Mouse (Mus musculus): ENCODE data around the gene Fam129b. TPM values are rescaled to one million over a fixed set of nuclear protein-coding genes. Genes with fewer than 3 reads are reported as not detected.
A peak's percentile ranks its signal among the peaks of the same experiment; 100 is the strongest.

The Fam129b gene
- total and polyA plus RNA-seq, 2 experiments from 2014 or later, result 23.5 to 52.7 TPM

GRCm38 (mm10) chr2:32927624-32928234 lies 51.8 kb downstream of the Fam129b start:
- ATAC-seq, result no peak
- H3K4me2 ChIP-seq (ENCODE audit: low read depth, low read length), result no peak overlapping the region
- no peak overlapping the region for H3K4me3 ChIP-seq (ENCODE audit: low read length)
- H3K36me3 ChIP-seq (ENCODE audit: insufficient read depth, low read length), result peaks cover 32% of the 10 kb centered on the region
- 72% methylated on average over 15 of the region's 15 CpGs for WGBS
- H3K9me3 ChIP-seq (ENCODE audit: low read length), result no peaks in the 10 kb centered on the region
- TF ChIP-seq CTCF (IDR thresholded peaks at IDR 0.05; ENCODE audit: low read depth), result no peak
- no peak overlapping the region for H3K9ac ChIP-seq (replicated peaks; ENCODE audit: low read length)
- DNase-seq (ENCODE audit: low spot score), result no peak
- H3K27me3 ChIP-seq (ENCODE audit: insufficient read depth, low read length), result no peaks in the 10 kb centered on the region
- H3K4me1 ChIP-seq (ENCODE audit: insufficient read depth, low read length), result no peaks in the 10 kb centered on the region
- H3K27ac ChIP-seq, result no peak overlapping the region

GRCm38 (mm10) chr2:32928235-32928946 lies 52.5 kb downstream of the Fam129b start:
- H3K27ac ChIP-seq, result no peak overlapping the region
- H3K9me3 ChIP-seq (ENCODE audit: low read length), result no peaks in the 10 kb centered on the region
- ATAC-seq, result peak; percentile 78
- 31% methylated on average over 10 of the region's 10 CpGs for WGBS
- no peaks in the 10 kb centered on the region for H3K27me3 ChIP-seq (ENCODE audit: insufficient read depth, low read length)
- H3K4me3 ChIP-seq (ENCODE audit: low read length), result no peak overlapping the region
- peak; percentile 90 for TF ChIP-seq CTCF (IDR thresholded peaks at IDR 0.05; ENCODE audit: low read depth)
- no peaks in the 10 kb centered on the region for H3K4me1 ChIP-seq (ENCODE audit: insufficient read depth, low read length)
- DNase-seq (ENCODE audit: low spot score), result peak; percentile 79
- H3K36me3 ChIP-seq (ENCODE audit: insufficient read depth, low read length), result peaks cover 31% of the 10 kb centered on the region
- H3K9ac ChIP-seq (replicated peaks; ENCODE audit: low read length), result no peak overlapping the region
- no peak overlapping the region for H3K4me2 ChIP-seq (ENCODE audit: low read depth, low read length)

GRCm38 (mm10) chr2:32928947-32929829 lies 53.3 kb downstream of the Fam129b start:
- no peak for ATAC-seq
- H3K36me3 ChIP-seq (ENCODE audit: insufficient read depth, low read length), result peaks cover 26% of the 10 kb centered on the region
- 85% methylated on average over 19 of the region's 19 CpGs for WGBS

GRCm38 (mm10) chr2:32931730-32932129 lies 55.8 kb downstream of the Fam129b start:
- peaks cover 32% of the 10 kb centered on the region for H3K36me3 ChIP-seq (ENCODE audit: insufficient read depth, low read length)
- H3K27ac ChIP-seq, result no peak overlapping the region
- no peaks in the 10 kb centered on the region for H3K27me3 ChIP-seq (ENCODE audit: insufficient read depth, low read length)
- H3K9me3 ChIP-seq (ENCODE audit: low read length), result no peaks in the 10 kb centered on the region
- no peak overlapping the region for H3K9ac ChIP-seq (replicated peaks; ENCODE audit: low read length)
- ATAC-seq (no peak), DNase-seq (ENCODE audit: low spot score) (no peak)
- H3K4me1 ChIP-seq (ENCODE audit: insufficient read depth, low read length), result no peaks in the 10 kb centered on the region
- no peak overlapping the region for H3K4me3 ChIP-seq (ENCODE audit: low read length)
- WGBS, result 75% methylated on average over 7 of the region's 7 CpGs
- no peak for TF ChIP-seq CTCF (IDR thresholded peaks at IDR 0.05; ENCODE audit: low read depth)
- no peak overlapping the region for H3K4me2 ChIP-seq (ENCODE audit: low read depth, low read length)

More at GRCm38 (mm10) chr2:32928947-32929829, 53.3 kb downstream of the Fam129b start:
- Histone ChIP-seq H3K27ac (no peak overlapping the region), H3K4me2 (ENCODE audit: low read depth, low read length) (no peak overlapping the region), H3K9ac (replicated peaks; ENCODE audit: low read length) (no peak overlapping the region), H3K4me1 (ENCODE audit: insufficient read depth, low read length) (no peaks in the 10 kb centered on the region), H3K27me3 (ENCODE audit: insufficient read depth, low read length) (no peaks in the 10 kb centered on the region), H3K4me3 (ENCODE audit: low read length) (no peak overlapping the region), H3K9me3 (ENCODE audit: low read length) (no peaks in the 10 kb centered on the region)
- no peak for TF ChIP-seq CTCF (IDR thresholded peaks at IDR 0.05; ENCODE audit: low read depth)
- no peak for DNase-seq (ENCODE audit: low spot score)

- TF ChIP-seq CTCF (IDR thresholded peaks at IDR 0.05; ENCODE audit: low read depth), result no peak
- WGBS, result 92% methylated on average over 5 of the region's 5 CpGs
- Histone ChIP-seq H3K9ac (replicated peaks; ENCODE audit: low read length) (no peak overlapping the region), H3K4me1 (ENCODE audit: insufficient read depth, low read length) (no peaks in the 10 kb centered on the region), H3K4me2 (ENCODE audit: low read depth, low read length) (no peak overlapping the region), H3K4me3 (ENCODE audit: low read length) (no peak overlapping the region), H3K27ac (no peak overlapping the region), H3K9me3 (ENCODE audit: low read length) (no peaks in the 10 kb centered on the region), H3K27me3 (ENCODE audit: insufficient read depth, low read length) (no peaks in the 10 kb centered on the region), H3K36me3 (ENCODE audit: insufficient read depth, low read length) (peaks cover 37% of the 10 kb centered on the region)
- no peak for DNase-seq (ENCODE audit: low spot score)
- no peak for ATAC-seq
Observed at GRCm38 (mm10) chr2:32938741-32939140, 62.8 kb downstream of the Fam129b start.

GRCm38 (mm10) chr2:32939418-32939817 lies 63.5 kb downstream of the Fam129b start:
- H3K4me1 ChIP-seq (ENCODE audit: insufficient read depth, low read length), result no peaks in the 10 kb centered on the region
- H3K36me3 ChIP-seq (ENCODE audit: insufficient read depth, low read length), result peaks cover 38% of the 10 kb centered on the region
- 62% methylated on average over 5 of the region's 5 CpGs for WGBS
- DNase-seq (ENCODE audit: low spot score) (peak; percentile 79), ATAC-seq (no peak)
- H3K9me3 ChIP-seq (ENCODE audit: low read length), result no peaks in the 10 kb centered on the region
- no peaks in the 10 kb centered on the region for H3K27me3 ChIP-seq (ENCODE audit: insufficient read depth, low read length)
- H3K9ac ChIP-seq (replicated peaks; ENCODE audit: low read length), result no peak overlapping the region
- peak; percentile 72 for TF ChIP-seq CTCF (IDR thresholded peaks at IDR 0.05; ENCODE audit: low read depth)
- H3K4me2 ChIP-seq (ENCODE audit: low read depth, low read length), result no peak overlapping the region
- H3K4me3 ChIP-seq (ENCODE audit: low read length), result no peak overlapping the region
- H3K27ac ChIP-seq, result no peak overlapping the region

Data from hindbrain, postnatal 0 days (tissue).